8 mouse cellular contexts compared by ENCODE assay signal in the genomic region with DNA sequence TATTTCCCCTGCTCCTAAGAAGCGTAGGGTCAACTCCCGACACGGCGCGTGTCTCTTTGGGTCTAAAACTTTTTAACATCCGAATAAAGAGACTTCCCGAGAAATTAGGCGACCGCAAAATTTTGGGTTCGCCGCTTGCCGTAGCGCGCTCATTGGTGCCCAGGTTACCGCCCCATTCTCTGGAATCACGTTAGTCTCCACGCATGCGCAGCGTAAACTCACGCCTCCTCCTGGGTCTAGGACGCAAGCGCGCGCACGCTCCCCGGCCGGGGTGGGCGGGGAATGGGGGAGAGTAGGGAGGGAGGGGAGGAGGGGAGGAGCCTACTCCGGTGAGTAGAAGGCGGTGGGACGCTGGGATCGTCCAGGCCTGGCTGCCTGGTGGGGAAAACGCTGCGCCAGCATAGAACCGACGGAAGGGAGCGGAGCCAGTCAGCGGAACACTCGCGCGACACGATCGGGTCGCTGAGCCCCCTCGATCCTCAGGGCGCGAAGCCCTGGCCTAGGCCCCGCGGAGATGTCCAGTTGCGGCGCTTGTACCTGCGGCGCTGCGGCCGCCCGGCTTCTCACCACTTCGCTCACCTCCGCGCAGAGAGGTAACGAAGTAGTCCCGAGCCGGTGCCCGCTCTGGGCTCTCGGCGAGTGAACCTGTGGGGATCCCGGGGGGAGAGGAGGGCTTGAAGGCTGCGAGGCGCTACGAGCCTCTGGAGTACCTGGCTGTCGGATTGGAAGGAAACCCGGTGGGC. TPM values are rescaled to one million over a fixed set of nuclear protein-coding genes. Genes with fewer than 3 reads are reported as not detected.
A peak's percentile ranks its signal among the peaks of the same experiment; 100 is the strongest.
DNase-seq lines count a peak whose midpoint lies in the region; ATAC-seq and TF ChIP-seq lines count a peak whose summit lies in the region.

Gene Clpx (plus strand): TSS at position 288 of the 743 bp plus-strand sequence.

- H3K79me2 ChIP-seq in MEL (ENCODE audit: control insufficient read depth, insufficient read depth, low read length, poor library complexity): peaks cover 16% of the 10 kb centered on the region

- peak within 1 kb of the TSS; percentile 87 to 97 for H3K4me3 ChIP-seq in MEL (ENCODE audit: control insufficient read depth in 1 of 2, insufficient read depth in 1 of 2, low read depth in 2 of 2, low read length in 2 of 2)
- H3K4me3 ChIP-seq in cerebellum, adult 2 months (replicated peaks; ENCODE audit: insufficient read depth, low read depth, low read length): peak within 1 kb of the TSS; percentile 90
- peak within 1 kb of the TSS; percentile 99 for H3K4me3 ChIP-seq in forebrain, postnatal 0 days (ENCODE audit: low read depth, low read length)
- peak within 1 kb of the TSS; percentile 88 for H3K4me3 ChIP-seq in lung, embryonic 15.5 days

- H3K9me3 ChIP-seq in MEL (replicated peaks; ENCODE audit: insufficient read depth, low read length): no peaks in the 10 kb centered on the region
- H3K9me3 ChIP-seq in forebrain, postnatal 0 days (ENCODE audit: low read length): no peaks in the 10 kb centered on the region
- no peaks in the 10 kb centered on the region for H3K9me3 ChIP-seq in lung, embryonic 15.5 days

- no peak for TF ChIP-seq EP300 in MEL (IDR thresholded peaks at IDR 0.05; ENCODE audit: low read depth in 1 of 2, low read length in 2 of 2)

- peaks cover 9 to 14% of the 10 kb centered on the region in 2 experiments; a peak in 3 of 4 replicates for H3K4me1 ChIP-seq in MEL (ENCODE audit: control insufficient read depth in 1 of 2, insufficient read depth in 2 of 2, low read length in 2 of 2)
- H3K4me1 ChIP-seq in cerebellum, adult 2 months (ENCODE audit: control insufficient read depth, insufficient read depth, low read length): no peaks in the 10 kb centered on the region
- peaks cover 13% of the 10 kb centered on the region; the same call in 1 of the 2 replicates for H3K4me1 ChIP-seq in forebrain, postnatal 0 days (ENCODE audit: insufficient read depth)
- peaks cover 20% of the 10 kb centered on the region for H3K4me1 ChIP-seq in lung, embryonic 15.5 days

- H3K36me3 ChIP-seq in MEL (ENCODE audit: control insufficient read depth in 1 of 2, insufficient read depth in 2 of 2, low read length in 2 of 2): peaks cover 6 to 10% of the 10 kb centered on the region in 2 experiments
- H3K36me3 ChIP-seq in forebrain, postnatal 0 days (ENCODE audit: insufficient read depth): peaks cover 6% of the 10 kb centered on the region; the same call in 1 of the 2 replicates
- peaks cover 8% of the 10 kb centered on the region; the same call in 1 of the 2 replicates for H3K36me3 ChIP-seq in lung, embryonic 15.5 days

- peak within 1 kb of the TSS; percentile 84 for H3K4me2 ChIP-seq in forebrain, postnatal 0 days (ENCODE audit: low read depth)
- H3K4me2 ChIP-seq in lung, embryonic 15.5 days: peak within 1 kb of the TSS; percentile 84

- peak; percentile 67 to 90 for TF ChIP-seq POLR2A in MEL (IDR thresholded peaks at IDR 0.05; ENCODE audit: control insufficient read depth in 1 of 2, insufficient read depth in 1 of 2, low read depth in 1 of 2, low read length in 2 of 2, poor library complexity in 1 of 2)
- peak; percentile 89 for TF ChIP-seq POLR2A in cerebellum, adult 2 months (IDR thresholded peaks at IDR 0.05; ENCODE audit: borderline replicate concordance, insufficient read depth, low read length)

- no peak for TF ChIP-seq RAD21 in MEL (IDR thresholded peaks at IDR 0.05; ENCODE audit: low read depth, low read length)

- H3K27me3 ChIP-seq in MEL (ENCODE audit: control insufficient read depth in 1 of 2, insufficient read depth in 2 of 2, low read length in 2 of 2): no peaks in the 10 kb centered on the region
- no peaks in the 10 kb centered on the region for H3K27me3 ChIP-seq in cerebellum, adult 2 months (ENCODE audit: control insufficient read depth, insufficient read depth, low read length)
- no peaks in the 10 kb centered on the region for H3K27me3 ChIP-seq in forebrain, postnatal 0 days (ENCODE audit: insufficient read depth, low read length)
- no peaks in the 10 kb centered on the region for H3K27me3 ChIP-seq in lung, embryonic 15.5 days

- peak within 1 kb of the TSS; percentile 85 for H3K27ac ChIP-seq in MEL (ENCODE audit: control insufficient read depth, low read depth, low read length)
- H3K27ac ChIP-seq in cerebellum, adult 2 months (ENCODE audit: insufficient read depth, low read length): peak within 1 kb of the TSS; percentile 90
- peak within 1 kb of the TSS; percentile 85 for H3K27ac ChIP-seq in forebrain, postnatal 0 days (ENCODE audit: low read depth, low read length)
- H3K27ac ChIP-seq in lung, embryonic 15.5 days: peak within 1 kb of the TSS; percentile 88

- under 1% methylated on average over 71 of the region's 71 CpGs for WGBS in cerebellum, adult 2 months
- under 1% methylated on average over 71 of the region's 71 CpGs for WGBS in forebrain, postnatal 0 days
- under 1% methylated on average over 71 of the region's 71 CpGs for WGBS in lung, embryonic 15.5 days

- H3K9ac ChIP-seq in MEL (ENCODE audit: control insufficient read depth, low read depth, low read length, poor library complexity, severe bottlenecking): peak within 1 kb of the TSS; percentile 82
- peak within 1 kb of the TSS; percentile 88 for H3K9ac ChIP-seq in forebrain, postnatal 0 days
- H3K9ac ChIP-seq in lung, embryonic 15.5 days: peak within 1 kb of the TSS; percentile 93

- ATAC-seq in forebrain, postnatal 0 days: peak; percentile 97
- ATAC-seq in lung, embryonic 15.5 days (ENCODE audit: borderline replicate concordance, extremely low read depth, low FRiP score, low TSS enrichment): peak; percentile 95

- DNase-seq in MEL (ENCODE audit: low read depth, low spot score): peak; percentile 99
- DNase-seq in cerebellum, adult 2 months: peak; percentile 98
- peak; percentile 100 for DNase-seq in forebrain, postnatal 0 days
- peak; percentile 99 for DNase-seq in heart, postnatal 4 days
- peak; percentile 96 to 97 for DNase-seq in layer of hippocampus, adult 8-10 months (ENCODE audit: low spot score in 2 of 2)
- peak; percentile 97 for DNase-seq in ovary, adult 18-20 months (ENCODE audit: low spot score)
- peak; percentile 99 for DNase-seq in thymus, postnatal 0 days (ENCODE audit: low spot score)

- no peak for TF ChIP-seq CTCF in MEL (IDR thresholded peaks at IDR 0.05 in 2 of 3, conservative IDR thresholded peaks at IDR 0.05 in 1 of 3; ENCODE audit: control insufficient read depth in 1 of 3, insufficient read depth in 1 of 3, low read depth in 2 of 3, low read length in 3 of 3, poor library complexity in 1 of 3, severe bottlenecking in 1 of 3)
- TF ChIP-seq CTCF in cerebellum, adult 2 months (IDR thresholded peaks at IDR 0.05; ENCODE audit: borderline replicate concordance, insufficient read depth, low read depth, low read length): no peak
- peak; percentile 49 for TF ChIP-seq CTCF in forebrain, postnatal 0 days (IDR thresholded peaks at IDR 0.05; ENCODE audit: low read depth)

TF ChIP-seq in MEL, 35 proteins besides CTCF, POLR2A, EP300 and RAD21 (continues in another document):
- TF ChIP-seq SMC3 (IDR thresholded peaks at IDR 0.05; ENCODE audit: low read depth, low read length) (no peak), KAT2A (conservative IDR thresholded peaks at IDR 0.05; ENCODE audit: low read depth, low read length) (peak; percentile 64), ZKSCAN1 (IDR thresholded peaks at IDR 0.05; ENCODE audit: low read depth, low read length) (no peak), USF1 (IDR thresholded peaks at IDR 0.05; ENCODE audit: low read depth, low read length) (peak; percentile 57), RCOR1 (IDR thresholded peaks at IDR 0.05; ENCODE audit: low read depth, low read length) (no peak), GATA1 (IDR thresholded peaks at IDR 0.05; ENCODE audit: low read depth, low read length) (no peak), MYC (IDR thresholded peaks at IDR 0.05; ENCODE audit: low read depth, low read length) (peak; percentile 63; the same call in 1 of the 2 replicates), TBP (IDR thresholded peaks at IDR 0.05; ENCODE audit: low read depth, low read length) (peak; percentile 77; the same call in 1 of the 2 replicates), ZNF384 (IDR thresholded peaks at IDR 0.05; ENCODE audit: low read depth, low read length) (no peak), MXI1 (IDR thresholded peaks at IDR 0.05; ENCODE audit: low read depth, low read length) (peak; percentile 95), ZMIZ1 (IDR thresholded peaks at IDR 0.05; ENCODE audit: low read depth, low read length) (peak; percentile 63), UBTF (IDR thresholded peaks at IDR 0.05; ENCODE audit: borderline replicate concordance, insufficient read depth, low read depth, low read length) (no peak), ELF1 (IDR thresholded peaks at IDR 0.05; ENCODE audit: low read depth, low read length) (peak; percentile 65), MAZ (IDR thresholded peaks at IDR 0.05; ENCODE audit: low read depth, low read length) (peak; percentile 78; the same call in 1 of the 2 replicates), BHLHE40 (IDR thresholded peaks at IDR 0.05; ENCODE audit: borderline replicate concordance, low read depth, low read length) (no peak), E2F4 (IDR thresholded peaks at IDR 0.05; ENCODE audit: borderline replicate concordance, low read depth, low read length) (peak; percentile 49; the same call in 1 of the 2 replicates), POLR2AphosphoS5 (IDR thresholded peaks at IDR 0.05; ENCODE audit: borderline replicate concordance, low read depth, low read length) (no peak; the same call in 1 of the 2 replicates), NRF1 (IDR thresholded peaks at IDR 0.05; ENCODE audit: insufficient read depth, low read depth, low read length, poor library complexity, severe bottlenecking) (peak; percentile 97), USF2 (IDR thresholded peaks at IDR 0.05; ENCODE audit: borderline replicate concordance in 1 of 2, insufficient read depth in 1 of 2, low read depth in 1 of 2, low read length in 2 of 2) (no peak), MAFK (IDR thresholded peaks at IDR 0.05; ENCODE audit: borderline replicate concordance, low read depth, low read length) (no peak), CHD1 (IDR thresholded peaks at IDR 0.05; ENCODE audit: low read depth, low read length) (no peak)

RNA-seq across cellular contexts. Expression of gene Clpx, which starts in this region (rescaled TPM):
- total RNA-seq in MEL (2012; rRNA removed): 38.7 and 38.8 TPM in 2 replicates
- 10 to 100 TPM in 1 of 2 experiments, not detected in 1; 32.4 TPM for polyA plus RNA-seq in MEL (2012; ENCODE audit: insufficient read depth in 1 of 2, insufficient read length in 2 of 2, low read depth in 1 of 2, low replicate concordance in 2 of 2, missing spikeins in 1 of 2)
- 26.5 and 27.3 TPM in 2 replicates for polyA plus RNA-seq in cerebellum, adult 2 months (2012; rRNA removed)
- total RNA-seq in forebrain, postnatal 0 days (2014; rRNA removed): 34.9 and 39.0 TPM in 2 replicates
- polyA plus RNA-seq in forebrain, postnatal 0 days (2015; fragmentation: Nextera tagmentation; extraction: Ambion mirVana): 34.4 and 38.7 TPM in 2 replicates
- 10 to 100 TPM; 50.7 to 53.1 TPM for total RNA-seq in heart, postnatal 4 days (2021)
- total RNA-seq in layer of hippocampus, adult 8-10 months (2022): 10 to 100 TPM; 31.8 to 35.7 (median 32.3) TPM
- 47.2 and 50.0 TPM in 2 replicates for polyA plus RNA-seq in lung, embryonic 15.5 days (2015; fragmentation: Nextera tagmentation; extraction: Ambion mirVana)
- 49.8 and 55.5 TPM in 2 replicates for polyA plus RNA-seq in thymus, postnatal 0 days (2015; fragmentation: Nextera tagmentation; extraction: Ambion mirVana)

Comparison
In these comparisons a context has a peak if more than half of its experiments do, and no peak if none do; other contexts are left out.
1. Peak in every context shown above with its lines: DNase-seq, ATAC-seq, H3K4me3 ChIP-seq and H3K27ac ChIP-seq.